Mouse (Mus musculus): ENCODE data around the gene Gm20838. TPM values are rescaled to one million over a fixed set of nuclear protein-coding genes. Genes with fewer than 3 reads are reported as not detected.

Gm20838 gene
- polyA plus RNA-seq (2012; rRNA removed): not detected in 2 replicates

DNA sequence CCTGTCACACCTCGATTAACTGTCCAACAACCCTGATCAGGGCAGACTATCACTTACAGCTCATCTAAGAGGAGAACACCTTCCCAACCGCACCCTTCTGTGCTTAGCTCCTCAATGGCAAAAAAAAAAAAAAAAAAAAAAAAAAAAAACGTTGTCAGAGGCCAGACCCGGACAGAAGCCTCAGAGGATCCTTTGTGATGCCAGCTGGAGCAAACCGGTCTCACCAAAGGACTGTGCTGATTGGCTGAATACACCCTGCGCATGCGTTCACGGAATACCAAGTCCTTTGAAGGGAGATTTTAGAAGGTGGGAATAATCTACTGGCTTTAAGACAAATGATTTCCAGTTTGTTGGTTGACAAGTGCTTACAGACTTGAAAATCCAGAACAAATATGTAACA, at the start of gene Gm20838:
Gene Gm20838, minus strand, starts transcription at position 101 of the 400 bp plus-strand sequence.

